Mouse (Mus musculus) adrenal gland, postnatal 10 days (tissue): ENCODE measurements around the gene Gm9747. TPM values are rescaled to one million over a fixed set of nuclear protein-coding genes. Genes with fewer than 3 reads are reported as not detected.
A peak's percentile ranks its signal among the peaks of the same experiment; 100 is the strongest.

ENCODE experiments used
- DNase-seq: peaks from one replicate; pipeline ENCODE4 v3.0.0; 2021; ENCODE audit warnings: mixed read lengths
- long read RNA-seq, 2 experiments: library from polyadenylated mRNA; stranded (forward); transcript quantifications; one replicate each; pipeline ENCODE4 v2.0.0; 2021
- total RNA-seq, 2 experiments: library from RNA; stranded (reverse); gene quantifications; 2 replicates each; pipeline ENCODE4 v1.2.3; 2021

Gene Gm9747
- total RNA-seq = not detected
- long read RNA-seq, experiment 1, partial matches to known transcripts = 0 of 2 reads
- long read RNA-seq, experiment 1, other reads (novel, unspliced or antisense) = 0 of 2 reads
- long read RNA-seq, experiment 2 = 0 reads

GRCm38 (mm10) chr1:82232812-82233211, at the start of gene Gm9747:
Gene Gm9747, plus strand, starts transcription at chr1:82233112.
- DNase-seq = no peak

DNA sequence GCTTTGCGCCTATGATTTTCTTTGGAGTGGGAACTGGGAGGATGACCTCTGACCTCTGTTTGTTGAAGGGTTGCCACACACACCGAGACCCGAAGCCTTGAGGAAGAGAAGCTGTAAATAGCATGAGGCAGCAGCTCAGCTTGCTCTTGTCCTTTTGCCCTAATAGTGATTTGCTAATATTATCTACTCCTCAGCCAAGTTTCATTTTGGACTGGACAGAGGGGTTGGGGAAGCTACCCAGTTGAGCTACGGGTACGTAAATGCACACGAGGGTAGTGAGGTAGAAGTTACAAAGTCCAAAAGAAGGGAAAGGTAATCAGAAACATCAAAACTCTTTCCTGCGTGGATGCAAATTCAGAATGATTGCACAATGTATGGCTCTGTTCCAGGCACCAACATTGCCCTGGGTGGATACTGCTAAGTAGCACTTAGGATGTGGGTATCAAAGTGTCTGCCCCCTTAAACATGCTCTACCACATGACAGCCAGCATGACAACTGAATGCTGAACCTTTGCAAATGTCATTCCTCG, 48.9 kb upstream of the Gm9747 start:
- peak; percentile 45 for DNase-seq

- DNase-seq = no peak
Observed at GRCm38 (mm10) chr1:82188549-82189231, 44.2 kb upstream of the Gm9747 start.

- peak; percentile 87 for DNase-seq
Observed at GRCm38 (mm10) chr1:82189516-82189915, 43.4 kb upstream of the Gm9747 start.

DNA sequence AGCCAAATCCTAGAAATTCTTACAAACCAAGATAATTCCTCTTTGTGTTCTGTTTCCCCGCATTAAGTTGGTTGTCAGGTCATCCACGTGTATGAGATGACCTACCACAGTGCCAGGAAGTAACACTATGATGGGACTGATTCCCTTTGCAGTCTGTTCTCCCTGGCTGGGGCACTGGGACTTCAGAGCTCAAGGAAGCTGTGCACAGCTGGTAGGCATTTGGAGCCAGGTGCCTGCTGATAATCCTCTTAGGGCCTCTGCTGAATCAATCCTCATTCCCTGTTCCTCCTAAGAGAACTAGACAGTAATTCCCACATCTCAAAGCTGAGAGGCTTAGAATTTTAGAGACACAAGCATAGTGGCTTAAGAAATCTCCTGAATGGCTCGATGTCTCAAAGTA, 41.3 kb upstream of the Gm9747 start:
- no peak for DNase-seq

GRCm38 (mm10) chr1:82199918-82200317, 33.0 kb upstream of the Gm9747 start:
- DNase-seq = no peak

DNA sequence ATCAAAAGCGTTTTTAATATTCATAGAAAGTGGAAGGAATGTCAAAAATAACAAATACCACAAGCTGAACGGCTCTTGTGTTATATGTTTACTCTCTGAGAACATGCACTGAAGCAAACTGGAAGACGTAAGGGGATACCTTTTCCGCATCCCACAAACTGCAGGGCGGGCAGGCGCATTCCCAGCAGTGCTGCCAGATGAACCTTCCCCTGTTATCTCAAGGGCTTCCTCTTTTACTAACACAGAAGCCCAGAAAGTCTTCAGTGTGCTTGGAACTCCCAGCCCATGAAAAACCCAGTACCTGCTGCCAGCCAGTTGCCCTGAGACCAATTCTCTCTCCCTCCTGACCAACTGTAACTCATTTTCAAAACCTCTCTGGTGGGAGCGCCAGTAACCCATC, 32.3 kb upstream of the Gm9747 start:
- peak; percentile 3 for DNase-seq

- no peak for DNase-seq
Observed at GRCm38 (mm10) chr1:82207511-82207910, 25.4 kb upstream of the Gm9747 start.

DNA sequence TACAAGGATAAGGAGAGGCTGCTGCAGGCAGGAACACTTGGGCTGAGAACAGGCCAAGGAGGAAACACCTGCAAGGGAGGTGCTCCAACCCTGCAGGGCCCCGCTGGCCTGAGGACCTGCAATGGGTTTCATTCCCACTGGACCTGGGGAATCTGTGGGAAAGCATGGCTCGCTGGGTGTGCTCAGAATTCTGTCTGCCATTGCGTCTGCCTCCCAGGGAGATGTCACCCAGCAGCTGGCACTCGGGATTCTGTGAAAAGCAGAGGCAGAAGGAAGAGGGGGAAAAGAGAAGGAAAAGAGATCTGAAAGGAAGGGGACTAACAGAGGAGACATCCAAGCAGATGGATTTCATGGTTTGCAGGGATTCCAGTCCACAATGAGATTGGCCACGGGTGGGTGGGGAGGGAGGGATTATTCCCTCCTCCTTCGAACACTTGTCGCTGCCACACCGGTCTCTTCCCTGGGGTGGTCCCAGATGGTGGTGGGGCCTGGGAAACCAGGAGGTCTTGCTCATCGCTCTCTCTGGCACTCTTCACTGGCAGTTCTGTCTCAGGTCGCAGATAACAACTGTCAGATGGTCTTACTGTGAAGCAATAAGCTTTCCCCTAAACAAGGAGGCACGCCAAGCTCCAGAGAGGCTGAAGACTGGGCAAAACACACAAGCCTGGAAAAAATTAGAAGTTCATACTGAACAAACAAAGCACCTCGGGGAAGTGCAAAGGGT, 12.1 kb upstream of the Gm9747 start:
- no peak for DNase-seq

DNA sequence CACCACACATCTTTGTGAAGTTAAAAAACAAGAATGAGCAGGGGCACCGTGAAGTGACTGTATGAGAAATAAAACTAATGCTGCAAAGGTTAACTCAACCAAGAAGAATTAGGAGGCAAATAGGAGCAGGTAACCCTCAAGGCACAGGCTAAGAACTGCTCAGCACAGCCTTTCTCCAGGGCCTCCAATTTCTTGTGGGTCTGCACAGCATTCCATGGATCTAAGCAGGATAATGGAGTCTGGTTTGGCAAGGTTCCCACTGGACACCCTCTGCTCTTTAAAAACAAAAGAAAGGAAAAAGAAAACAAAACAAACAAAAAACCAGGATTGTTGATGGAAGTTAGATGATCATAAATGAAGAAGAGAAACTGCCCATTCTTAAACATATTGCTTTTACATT, 11.4 kb upstream of the Gm9747 start:
- DNase-seq = no peak

DNA sequence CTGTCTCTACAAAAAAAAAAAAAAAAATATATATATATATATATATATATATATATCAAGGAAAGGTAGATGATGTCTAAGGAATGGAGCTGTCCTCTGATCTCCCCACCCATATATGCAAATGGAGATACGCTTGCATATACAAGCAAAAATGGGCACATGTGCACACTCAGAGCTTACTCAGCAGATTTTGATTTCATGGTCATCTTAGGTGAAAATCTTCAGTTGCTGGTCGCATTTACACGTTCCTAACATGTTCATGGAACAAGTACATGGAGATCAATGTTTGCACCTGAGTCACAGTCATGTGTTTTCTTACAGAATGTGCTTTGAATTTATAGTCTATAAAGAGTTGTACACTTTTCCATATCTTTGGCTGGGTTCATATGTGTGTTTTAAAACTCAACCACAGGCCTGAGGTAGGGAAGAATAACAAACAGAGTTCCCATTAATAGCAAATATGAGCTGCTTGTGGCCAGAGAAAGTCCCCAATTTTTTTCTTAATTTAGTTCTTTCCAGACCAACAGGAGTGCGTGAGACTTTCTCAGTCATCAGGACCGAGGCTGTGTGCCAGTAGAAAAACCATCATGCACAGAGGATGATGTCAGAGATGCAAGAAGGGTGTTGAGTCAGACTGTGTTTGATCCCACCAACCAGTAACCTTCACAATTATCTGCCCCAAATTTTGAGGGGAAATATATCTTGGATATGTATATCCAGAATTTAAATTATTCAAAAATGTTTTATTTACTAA, 9.7 kb upstream of the Gm9747 start:
- no peak for DNase-seq

DNA sequence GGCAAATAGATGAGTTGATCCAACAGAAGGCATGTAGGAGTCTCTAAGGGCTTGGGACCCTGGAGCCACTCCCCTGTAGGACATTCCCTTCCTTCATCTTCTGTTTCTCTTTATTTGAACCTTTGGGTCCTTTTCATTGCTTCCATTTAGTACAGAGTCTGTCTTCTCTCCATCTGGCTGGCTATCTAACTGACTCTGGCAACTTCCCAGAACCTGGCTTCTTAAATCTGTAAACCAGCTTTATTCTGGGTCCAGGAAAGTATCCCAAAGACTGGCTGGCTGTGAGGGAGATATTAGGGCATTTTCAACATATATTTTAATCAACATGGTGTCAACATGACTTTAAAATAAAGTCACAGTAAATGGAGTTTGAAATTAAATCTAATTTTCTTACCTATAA, 4.1 kb upstream of the Gm9747 start:
- no peak for DNase-seq

- DNase-seq = no peak
Observed at GRCm38 (mm10) chr1:82234616-82235015, 1.7 kb downstream of the Gm9747 start.

GRCm38 (mm10) chr1:82235455-82236104, 2.7 kb downstream of the Gm9747 start:
- DNase-seq = no peak

DNA sequence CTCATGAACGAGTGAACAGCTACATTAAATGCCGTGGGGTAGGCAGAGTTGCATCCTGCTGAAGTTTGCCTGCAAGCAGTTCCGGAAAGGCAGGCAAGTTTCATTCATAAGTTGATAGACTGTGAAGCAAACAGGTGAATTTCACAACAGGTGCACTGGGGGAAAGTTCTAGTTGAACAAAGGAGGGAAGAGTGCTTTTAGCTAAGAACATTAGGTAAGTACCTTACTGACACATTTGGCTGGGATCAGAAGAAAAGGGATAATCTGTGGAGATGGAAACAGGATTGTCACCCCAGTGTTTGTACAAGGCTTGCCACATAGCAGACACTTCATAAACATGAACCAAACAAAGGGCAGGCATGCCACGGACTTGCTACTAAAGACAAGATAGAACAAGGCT, 5.3 kb downstream of the Gm9747 start:
- DNase-seq = no peak

DNA sequence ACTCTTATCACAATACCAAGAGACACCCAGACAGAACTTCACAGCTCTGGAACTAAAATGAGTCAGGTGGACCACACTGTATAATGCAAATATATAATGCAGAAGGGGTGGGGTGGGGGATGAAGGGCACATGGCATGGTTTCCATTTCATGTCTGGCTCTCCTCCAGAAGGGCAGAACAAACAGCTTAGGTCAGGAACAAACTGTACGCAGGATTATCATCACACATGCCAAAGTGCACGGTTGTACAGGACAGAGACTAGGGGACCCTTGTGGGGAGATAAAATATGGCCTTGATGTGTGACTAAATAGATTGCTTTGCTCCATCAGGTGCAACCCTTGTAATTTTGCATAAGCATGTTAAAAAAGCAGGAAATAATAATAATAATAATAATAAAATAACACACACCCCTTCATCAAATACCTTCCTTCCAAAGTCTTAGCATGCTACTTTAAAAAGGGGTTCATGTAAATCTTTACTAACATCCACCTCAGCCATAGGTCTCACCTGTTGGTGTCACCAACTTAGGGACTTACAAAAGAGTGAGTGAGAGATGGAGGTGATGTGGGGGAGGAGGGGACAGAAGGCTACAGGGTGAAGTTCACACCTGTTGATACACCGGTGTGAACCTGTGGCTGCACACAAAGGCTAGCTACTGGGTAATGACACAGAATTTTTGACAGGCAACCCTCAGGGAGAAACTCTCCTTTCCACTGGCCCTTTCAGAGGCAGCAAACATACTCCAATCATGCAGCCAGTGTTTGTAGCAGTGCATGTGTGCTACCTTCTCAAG, 6.7 kb downstream of the Gm9747 start:
- no peak for DNase-seq

DNA sequence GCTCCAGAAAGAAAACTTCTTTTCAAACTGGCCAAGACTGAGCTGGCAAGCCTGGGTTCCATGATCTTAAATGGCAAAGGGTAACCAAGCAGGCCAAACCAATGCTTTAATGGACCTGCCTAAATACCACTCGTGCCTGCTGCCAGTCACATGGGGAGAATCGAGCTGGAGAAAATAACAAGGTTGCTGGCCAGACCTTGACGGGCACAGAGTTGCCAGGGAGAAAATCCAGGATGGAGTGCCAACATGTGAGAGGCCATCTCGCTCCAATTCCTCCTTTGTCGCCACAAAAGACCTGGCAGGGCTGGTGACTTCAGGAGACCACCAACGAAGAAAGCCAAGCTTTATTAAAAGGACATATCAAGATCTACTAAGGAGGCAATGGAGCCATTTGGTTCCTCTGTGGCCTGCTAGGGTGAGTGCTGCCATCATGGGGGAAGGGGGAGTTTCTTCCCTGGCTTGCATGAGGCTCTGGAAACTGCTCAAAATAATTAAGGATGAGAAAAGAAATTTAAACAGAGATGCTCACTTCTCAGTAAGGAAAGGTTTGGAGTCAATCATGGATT, 10.4 kb downstream of the Gm9747 start:
- DNase-seq = peak; percentile 45

- DNase-seq = no peak
Observed at GRCm38 (mm10) chr1:82245002-82245401, 12.1 kb downstream of the Gm9747 start.

DNA sequence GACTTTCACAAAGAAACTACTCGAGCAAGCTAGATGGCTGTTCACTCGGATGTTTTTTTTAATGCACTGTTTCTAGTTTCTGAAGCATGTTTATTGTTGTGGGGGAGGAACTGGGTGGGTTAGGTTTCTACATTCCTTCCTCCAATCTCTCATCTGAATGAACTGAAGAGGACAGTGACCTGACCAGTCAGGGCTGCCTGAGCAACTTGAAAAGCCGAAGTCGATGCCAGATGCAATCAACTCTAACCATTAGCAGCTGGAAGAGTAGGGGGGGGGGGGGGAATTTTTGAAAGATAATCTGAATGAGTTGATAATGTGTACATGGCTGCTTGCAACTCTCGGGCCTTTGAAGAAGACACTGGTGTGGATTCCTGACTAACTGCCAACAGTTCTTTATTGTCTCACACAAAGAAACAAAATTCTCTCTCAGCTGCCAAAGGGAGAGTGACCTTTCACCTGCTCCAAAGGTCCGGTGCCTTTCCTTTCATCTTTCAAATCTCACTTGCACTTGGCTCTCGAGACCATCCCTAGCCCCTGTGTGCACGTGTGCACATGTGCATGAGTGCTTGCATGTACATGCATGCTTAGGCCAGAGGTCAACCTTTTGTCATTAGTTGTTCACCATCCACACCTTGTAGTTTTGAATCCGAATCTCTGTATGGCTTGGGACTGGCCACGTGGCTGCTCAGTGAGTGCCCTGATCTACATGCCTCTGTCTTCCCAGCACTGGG, 14.5 kb downstream of the Gm9747 start:
- no peak for DNase-seq

DNA sequence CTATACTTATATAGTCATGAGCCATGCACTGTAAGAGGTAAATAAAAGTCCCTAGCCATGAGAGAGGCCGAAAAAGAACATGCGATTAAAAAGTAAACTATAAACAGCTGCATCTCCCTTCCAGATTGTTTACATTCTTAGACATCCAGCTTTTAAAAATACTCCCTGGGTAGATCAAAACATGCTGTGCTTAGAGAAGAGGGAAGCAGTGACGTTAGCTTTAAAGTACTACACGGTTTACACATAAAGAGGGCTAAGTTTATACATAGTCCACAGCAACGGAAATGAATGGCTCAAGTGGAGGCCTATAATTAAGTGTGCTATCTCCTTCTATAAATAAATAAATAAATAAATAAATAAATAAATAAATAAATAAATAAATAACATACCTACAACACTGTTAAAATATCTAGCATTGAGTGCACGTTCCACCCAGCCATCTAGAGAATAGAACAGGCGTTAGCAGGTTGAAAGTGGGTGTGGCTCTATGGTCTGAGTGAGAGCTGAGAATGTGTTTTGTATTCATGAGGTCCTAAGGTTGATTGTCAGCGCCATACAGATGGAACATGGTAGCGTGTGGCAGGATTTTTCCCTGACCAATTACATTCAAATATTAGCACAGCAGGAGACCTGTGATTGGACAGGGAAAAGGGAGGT, 21.0 kb downstream of the Gm9747 start:
- DNase-seq = no peak
